Comparison of ENCODE assay signal across 33 mouse cellular contexts in the genomic region with DNA sequence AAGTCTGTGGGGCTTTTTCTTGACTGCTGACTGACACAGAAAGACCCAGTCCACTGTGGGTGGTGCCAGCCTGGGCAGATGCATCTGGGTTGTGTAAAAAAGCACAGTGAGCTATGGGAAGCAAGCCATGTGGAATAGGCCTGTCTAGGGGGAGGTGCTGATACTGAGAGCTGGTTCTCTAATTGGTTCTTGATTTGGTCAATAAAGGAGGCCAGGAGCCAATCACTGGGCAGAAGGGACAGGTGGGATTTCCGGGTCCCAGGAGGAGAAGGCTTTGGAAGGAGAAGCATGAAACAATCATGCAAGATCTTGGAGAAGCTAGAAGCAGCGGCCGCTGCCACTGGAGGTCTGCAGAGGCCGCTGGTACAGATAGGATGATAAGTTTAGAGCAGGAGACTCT. TPM values are rescaled to one million over a fixed set of nuclear protein-coding genes. Genes with fewer than 3 reads are reported as not detected.
A peak's percentile ranks its signal among the peaks of the same experiment; 100 is the strongest.
DNase-seq lines count a peak whose midpoint lies in the region; ATAC-seq and TF ChIP-seq lines count a peak whose summit lies in the region.
"Had no signal": no experiment of that assay in that cellular context is flagged by ENCODE, and none has a peak within 500 bp of the region (broad histone marks: within the 10 kb centered on the region; RNA-seq: fewer than 3 reads in every experiment).

No protein-coding gene starts in this region.

- H3K27me3 ChIP-seq in E14TG2a.4 (ENCODE audit: insufficient read depth, low read length): no peaks in the 10 kb centered on the region
- H3K27me3 ChIP-seq in lung, postnatal 0 days (replicated peaks; ENCODE audit: insufficient read depth, low read length): no peaks in the 10 kb centered on the region
- H3K27me3 ChIP-seq: heart, embryonic 15.5 days; limb, embryonic 13.5 days; liver, embryonic 12.5 days; midbrain, embryonic 13.5 days; Patski had no signal

- 84% methylated on average over 4 of the region's 4 CpGs for WGBS in lung, postnatal 0 days

- H3K4me2 ChIP-seq in lung, postnatal 0 days (replicated peaks; ENCODE audit: low read depth, low read length): no peak overlapping the region
- H3K4me2 ChIP-seq: heart, embryonic 15.5 days; limb, embryonic 13.5 days; liver, embryonic 12.5 days; midbrain, embryonic 13.5 days had no signal

- peaks cover 90% of the 10 kb centered on the region for H3K36me3 ChIP-seq in E14TG2a.4 (ENCODE audit: insufficient read depth, low read length)
- H3K36me3 ChIP-seq in lung, postnatal 0 days (ENCODE audit: insufficient read depth, low read length): peaks cover 21% of the 10 kb centered on the region; the same call in 1 of the 2 replicates

- TF ChIP-seq CTCF in gastrocnemius, adult 2 months (IDR thresholded peaks at IDR 0.05): no peak
- TF ChIP-seq CTCF in E14TG2a.4 (conservative IDR thresholded peaks at IDR 0.05; ENCODE audit: low read length): no peak
- no peak for TF ChIP-seq CTCF in lung, postnatal 0 days (IDR thresholded peaks at IDR 0.05)

- DNase-seq in gastrocnemius, adult 2 months: peak; percentile 26
- DNase-seq in gastrocnemius, postnatal 10 days: no peak
- DNase-seq in ES-CJ7 (ENCODE audit: low read depth, low spot score): peak; percentile 28
- DNase-seq in cerebellum, adult 11-12 months: no peak
- no peak for DNase-seq in lung, postnatal 0 days (ENCODE audit: low spot score)
- DNase-seq: adrenal gland, adult 2 months; cerebellum, adult 2 months; cerebellum, postnatal 14 days; gastrocnemius, postnatal 25 days; heart, adult 11 months; kidney, adult 2 months; kidney, postnatal 36 days; liver, postnatal 0 days; right cerebral cortex, postnatal 4 days had no signal

- no peak overlapping the region for H3K4me3 ChIP-seq in gastrocnemius, adult 2 months
- H3K4me3 ChIP-seq in E14TG2a.4 (replicated peaks; ENCODE audit: low read length): peak overlapping the region; percentile 66
- no peak overlapping the region for H3K4me3 ChIP-seq in brown adipose tissue, adult 24 weeks (ENCODE audit: insufficient read depth, low read depth, low read length)
- H3K4me3 ChIP-seq in lung, postnatal 0 days (ENCODE audit: low read depth, low read length): no peak overlapping the region
- H3K4me3 ChIP-seq: erythroblast, embryonic 14.5 days; heart, embryonic 10.5 days; heart, embryonic 15.5 days; layer of hippocampus, adult 2 months; limb, embryonic 13.5 days; liver, embryonic 12.5 days; midbrain, embryonic 13.5 days had no signal

- H3K4me1 ChIP-seq in E14TG2a.4 (replicated peaks; ENCODE audit: low read depth, low read length): peaks cover 73% of the 10 kb centered on the region
- no peaks in the 10 kb centered on the region for H3K4me1 ChIP-seq in brown adipose tissue, adult 24 weeks (ENCODE audit: control insufficient read depth, insufficient read depth, insufficient read length, low read length)
- H3K4me1 ChIP-seq in lung, postnatal 0 days (ENCODE audit: insufficient read depth, low read depth, low read length): no peaks in the 10 kb centered on the region
- H3K4me1 ChIP-seq: heart, embryonic 10.5 days; heart, embryonic 15.5 days; limb, embryonic 13.5 days; midbrain, embryonic 13.5 days had no signal

- H3K9me3 ChIP-seq in E14TG2a.4 (ENCODE audit: low read length): no peaks in the 10 kb centered on the region
- H3K9me3 ChIP-seq in lung, postnatal 0 days (ENCODE audit: low read length): no peaks in the 10 kb centered on the region
- H3K9me3 ChIP-seq: heart, embryonic 10.5 days; heart, embryonic 15.5 days; limb, embryonic 13.5 days; liver, embryonic 12.5 days had no signal

- TF ChIP-seq EP300 in lung, postnatal 0 days (IDR thresholded peaks at IDR 0.05): no peak

- intact Hi-C loops in gastrocnemius, adult 2 months (cut with DNase I): no loop called here

- H3K27ac ChIP-seq in gastrocnemius, adult 2 months: no peak overlapping the region
- H3K27ac ChIP-seq in brown adipose tissue, adult 24 weeks (replicated peaks; ENCODE audit: low read depth, low read length): peak overlapping the region; percentile 42; the same call in 1 of the 2 replicates
- no peak overlapping the region for H3K27ac ChIP-seq in lung, postnatal 0 days (ENCODE audit: low read length)
- H3K27ac ChIP-seq: heart, embryonic 10.5 days; heart, embryonic 15.5 days; layer of hippocampus, adult 2 months; limb, embryonic 13.5 days; liver, embryonic 12.5 days; macrophage; midbrain, embryonic 13.5 days had no signal

- no peak for ATAC-seq in lung, postnatal 0 days
- ATAC-seq: CD4-positive, CD25-positive, alpha-beta regulatory T cell, adult 4 months; forebrain, embryonic 16.5 days; hindbrain, embryonic 16.5 days; liver, embryonic 12.5 days; liver, postnatal 0 days; midbrain, embryonic 13.5 days; Patski had no signal

- H3K9ac ChIP-seq in lung, postnatal 0 days (replicated peaks; ENCODE audit: low read depth): no peak overlapping the region
- H3K9ac ChIP-seq: heart, embryonic 15.5 days; limb, embryonic 13.5 days; liver, embryonic 12.5 days; liver, postnatal 0 days; midbrain, embryonic 13.5 days had no signal

RNA-seq across cellular contexts. Expression of gene Cnot10, which starts 27.4 kb away (rescaled TPM):
- total RNA-seq in gastrocnemius, adult 2 months (2021): 10 to 100 TPM; 17.1 TPM
- total RNA-seq in gastrocnemius, postnatal 10 days (2021): 10 to 100 TPM; 18.8 to 22.9 TPM
- polyA plus RNA-seq in brown adipose tissue, adult 24 weeks (2012; ENCODE audit: insufficient read depth, insufficient read length, missing spikeins): 11.6 and 13.2 TPM in 2 replicates
- 30.8 and 34.1 TPM in 2 replicates for polyA plus RNA-seq in lung, postnatal 0 days (2015; fragmentation: Nextera tagmentation; extraction: Ambion mirVana)

RNA-seq across cellular contexts. Expression of gene Trim71, which starts 48.4 kb away (rescaled TPM):
- total RNA-seq in gastrocnemius, adult 2 months (2021): not detected
- total RNA-seq in gastrocnemius, postnatal 10 days (2021): under 1 TPM in 1 of 2 experiments, not detected in 1; 0.02 TPM
- polyA plus RNA-seq in brown adipose tissue, adult 24 weeks (2012; ENCODE audit: insufficient read depth, insufficient read length, missing spikeins): not detected in 2 replicates
- polyA plus RNA-seq in lung, postnatal 0 days (2015; fragmentation: Nextera tagmentation; extraction: Ambion mirVana): 0.30 and 0.32 TPM in 2 replicates
- total RNA-seq: adrenal gland, adult 2 months; gastrocnemius, postnatal 25 days; heart, postnatal 25 days; megakaryocyte-erythroid progenitor cell, adult 5-6 weeks; MEL; monocyte, adult 5-6 weeks; neutrophil, adult 5-6 weeks had no signal
- polyA plus RNA-seq: adrenal gland, adult 2 months; CD4-positive, CD25-positive, alpha-beta regulatory T cell, adult 4 months; erythroblast, embryonic 14.5 days; macrophage; Patski had no signal

Comparison
In these comparisons a context has a peak if more than half of its experiments do, and no peak if none do; other contexts are left out.
1. DNase-seq: peak in gastrocnemius, adult 2 months (single experiment) and ES-CJ7 (single experiment); none in gastrocnemius, postnatal 10 days (single experiment), cerebellum, adult 11-12 months (single experiment) and lung, postnatal 0 days (single experiment).